Mouse (Mus musculus) macrophage (primary cell): Measurements from ENCODE around the gene Cyp4f17. TPM values are rescaled to one million over a fixed set of nuclear protein-coding genes. Genes with fewer than 3 reads are reported as not detected.
"Not testable (repeated sequence)": the region's sequence is repeated elsewhere in the genome, so short reads cannot be mapped to it uniquely, and the experiment has no call there.

Experiments
- H3K27ac ChIP-seq: fragments of 350-480 bp; formaldehyde crosslinking; 2 replicates; pipeline ENCODE4 v1.9.0; 2021
- H3K36me3 ChIP-seq: fragments of 350-480 bp; formaldehyde crosslinking; 2 replicates; pipeline ENCODE4 v1.9.0; 2021; ENCODE audit errors: inconsistent target
- H3K4me3 ChIP-seq: fragments of 350-480 bp; formaldehyde crosslinking; 2 replicates; pipeline ENCODE4 v1.9.0; 2021; ENCODE audit errors: inconsistent target
- H3K79me2 ChIP-seq: fragments of 350-480 bp; formaldehyde crosslinking; 2 replicates; pipeline ENCODE4 v1.9.0; 2021; ENCODE audit errors: inconsistent target
- WGBS: methylation state at CpG from one replicate; pipeline ENCODE4 v1.1.7; 2026; ENCODE audit warnings: inconsistent platforms; ENCODE audit not compliant: missing documents; 5-methylcytosine and 5-hydroxymethylcytosine counted together
- polyA plus RNA-seq: library from polyadenylated mRNA; stranded (reverse); fragments of 250-400 nt; gene quantifications from 3 replicates; pipeline ENCODE4 v1.2.4, GENCODE M21; 2018; ENCODE audit warnings: inconsistent platforms

The Cyp4f17 gene
- polyA plus RNA-seq, 1 experiment from 2014 or later = 1.9 TPM

- Histone ChIP-seq H3K4me3 (no peak overlapping the region), H3K27ac (no peak overlapping the region), H3K79me2 (no peaks in the 10 kb centered on the region), H3K36me3 (no peaks in the 10 kb centered on the region)
- WGBS = 81% methylated on average over 2 of the region's 2 CpGs
Measured at GRCm38 (mm10) chr17:32503111-32503510, 2.7 kb upstream of the Cyp4f17 start.

GRCm38 (mm10) chr17:32506729-32507245, 937 bp downstream of the Cyp4f17 start:
- Histone ChIP-seq H3K4me3 (peak overlapping the region; percentile 51), H3K27ac (no peak overlapping the region), H3K79me2 (no peaks in the 10 kb centered on the region), H3K36me3 (no peaks in the 10 kb centered on the region)
- WGBS = 65% methylated on average over 9 of the region's 9 CpGs

- Histone ChIP-seq H3K79me2 (no peaks in the 10 kb centered on the region), H3K36me3 (no peaks in the 10 kb centered on the region), H3K27ac (no peak overlapping the region), H3K4me3 (no peak overlapping the region)
- 100% methylated on average over 5 of the region's 5 CpGs for WGBS
Measured at GRCm38 (mm10) chr17:32516126-32516525, 10.3 kb downstream of the Cyp4f17 start.

- 100% methylated on average over 5 of the region's 5 CpGs for WGBS
- H3K4me3 ChIP-seq = no peak overlapping the region
- no peak overlapping the region for H3K27ac ChIP-seq
- H3K79me2 ChIP-seq = no peaks in the 10 kb centered on the region
- H3K36me3 ChIP-seq = no peaks in the 10 kb centered on the region
Measured at GRCm38 (mm10) chr17:32521981-32522380, 16.1 kb downstream of the Cyp4f17 start.

GRCm38 (mm10) chr17:32522386-32522785, 16.5 kb downstream of the Cyp4f17 start:
- Histone ChIP-seq H3K36me3 (no peaks in the 10 kb centered on the region), H3K27ac (no peak overlapping the region), H3K79me2 (no peaks in the 10 kb centered on the region), H3K4me3 (no peak overlapping the region)
- WGBS = 83% methylated on average over 4 of the region's 4 CpGs

GRCm38 (mm10) chr17:32522816-32523215, 17.0 kb downstream of the Cyp4f17 start:
- WGBS = 41% methylated on average over 5 of the region's 5 CpGs
- H3K79me2 ChIP-seq = no peaks in the 10 kb centered on the region
- no peak overlapping the region for H3K27ac ChIP-seq
- peak overlapping the region; percentile 43; the same call in 1 of the 2 replicates for H3K4me3 ChIP-seq
- H3K36me3 ChIP-seq = no peaks in the 10 kb centered on the region

- Histone ChIP-seq H3K36me3 (no peaks in the 10 kb centered on the region), H3K79me2 (no peaks in the 10 kb centered on the region), H3K4me3 (peak overlapping the region; percentile 43), H3K27ac (no peak overlapping the region)
- WGBS = 42% methylated on average over 11 of the region's 11 CpGs
Measured at GRCm38 (mm10) chr17:32523895-32524294, 18.0 kb downstream of the Cyp4f17 start.

- H3K27ac ChIP-seq, H3K36me3 ChIP-seq, H3K79me2 ChIP-seq, H3K4me3 ChIP-seq: not testable (repeated sequence)
- WGBS = 88% methylated on average over 1 of the region's 1 CpGs
Measured at GRCm38 (mm10) chr17:32526341-32526740, 20.5 kb downstream of the Cyp4f17 start.

- 93% methylated on average over 11 of the region's 11 CpGs for WGBS
- Histone ChIP-seq H3K27ac (no peak overlapping the region), H3K36me3 (no peaks in the 10 kb centered on the region), H3K4me3 (no peak overlapping the region), H3K79me2 (no peaks in the 10 kb centered on the region)
Measured at GRCm38 (mm10) chr17:32527748-32528147, 21.9 kb downstream of the Cyp4f17 start.

GRCm38 (mm10) chr17:32528408-32529337, 22.8 kb downstream of the Cyp4f17 start:
- Histone ChIP-seq H3K79me2 (no peaks in the 10 kb centered on the region), H3K36me3 (no peaks in the 10 kb centered on the region), H3K27ac (no peak overlapping the region), H3K4me3 (peak overlapping the region; percentile 14; the same call in 1 of the 2 replicates)
- 27% methylated on average over 26 of the region's 26 CpGs for WGBS

- not testable (repeated sequence) for H3K79me2 ChIP-seq, H3K27ac ChIP-seq, H3K4me3 ChIP-seq, H3K36me3 ChIP-seq
- WGBS = 88% methylated on average over 4 of the region's 4 CpGs
Measured at GRCm38 (mm10) chr17:32532356-32532755, 26.5 kb downstream of the Cyp4f17 start.

- Histone ChIP-seq H3K36me3 (no peaks in the 10 kb centered on the region), H3K27ac (no peak overlapping the region), H3K4me3 (no peak overlapping the region), H3K79me2 (no peaks in the 10 kb centered on the region)
- WGBS = 13% methylated on average over 6 of the region's 6 CpGs
Measured at GRCm38 (mm10) chr17:32534068-32534467, 28.2 kb downstream of the Cyp4f17 start.

- not testable (repeated sequence) for H3K79me2 ChIP-seq, H3K36me3 ChIP-seq
- Histone ChIP-seq H3K4me3 (peak within 1 kb of the TSS; percentile 51), H3K27ac (peak within 1 kb of the TSS; percentile 37)
- WGBS = 0% methylated on average over 4 of the region's 5 CpGs
Measured at GRCm38 (mm10) chr17:32536051-32536866, 30.4 kb downstream of the Cyp4f17 start, which contains the start of gene Cyp4f16. Cyp4f16 (plus strand) TSS chr17:32536558.

GRCm38 (mm10) chr17:32536867-32537250, 31.0 kb downstream of the Cyp4f17 start:
- Histone ChIP-seq H3K79me2 (no peaks in the 10 kb centered on the region), H3K36me3 (no peaks in the 10 kb centered on the region), H3K4me3 (peak overlapping the region; percentile 51), H3K27ac (peak overlapping the region; percentile 37)
- 43% methylated on average over 5 of the region's 5 CpGs for WGBS
